Mouse (Mus musculus) layer of hippocampus, adult 2 months (tissue): ENCODE data around the gene Tdrd9. TPM values are rescaled to one million over a fixed set of nuclear protein-coding genes. Genes with fewer than 3 reads are reported as not detected.
A peak's percentile ranks its signal among the peaks of the same experiment; 100 is the strongest.
"Not testable (repeated sequence)": the region's sequence is repeated elsewhere in the genome, so short reads cannot be mapped to it uniquely, and the experiment has no call there.

Experiments
- DNase-seq, 2 experiments: peaks; one replicate each; pipeline ENCODE4 v3.0.0; 2022; ENCODE audit warnings: low spot score in 2 of 2
- H3K27ac ChIP-seq: fragments of 200-600 bp; 2 replicates; pipeline ENCODE4 v1.8.1; 2022
- H3K4me3 ChIP-seq: fragments of 200-600 bp; 2 replicates; pipeline ENCODE4 v1.8.1; 2022; ENCODE audit warnings: mild to moderate bottlenecking
- CTCF ChIP-seq: fragments of 200-600 bp; conservative IDR thresholded peaks from 2 replicates; pipeline ENCODE4 v1.8.1; 2022; ENCODE audit warnings: antibody characterized with exemption, mild to moderate bottlenecking, moderate library complexity
- long read RNA-seq, 2 experiments: library from polyadenylated mRNA; stranded (forward); transcript quantifications; one replicate each; pipeline ENCODE4 v2.0.0; 2021; ENCODE audit warnings: borderline mapping rate in 2 of 2
- total RNA-seq, 2 experiments: library from RNA; stranded (reverse); gene quantifications; 2 replicates each; pipeline ENCODE4 v1.2.3; 2021

The Tdrd9 gene
- total RNA-seq = under 1 TPM in 1 of 2 experiments, not detected in 1; 0.44 TPM
- long read RNA-seq, experiment 1 = 0 reads
- long read RNA-seq, experiment 2 = 0 reads

DNA sequence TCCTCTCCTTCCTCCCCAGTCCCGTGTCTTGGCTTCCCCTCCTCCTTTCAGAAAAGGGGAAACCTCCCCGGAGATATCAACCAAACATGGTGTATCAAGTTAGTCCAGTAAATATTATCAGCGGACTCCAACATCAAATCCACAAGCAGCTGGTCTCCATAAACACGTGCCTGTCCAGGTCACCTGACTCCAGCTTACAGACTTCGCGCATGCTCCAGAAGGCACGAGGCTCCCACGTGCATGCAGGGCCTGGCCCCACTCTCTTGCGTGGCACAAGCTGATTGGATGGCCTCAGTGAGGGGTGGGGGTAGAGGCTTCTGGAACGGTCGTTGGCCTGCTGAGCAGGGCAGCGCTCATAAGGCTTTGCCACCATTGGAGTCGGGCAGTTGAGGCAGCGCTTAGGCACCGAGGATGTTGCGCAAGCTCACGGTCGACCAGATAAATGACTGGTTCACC, at the start of gene Tdrd9:
Gene Tdrd9, plus strand, starts transcription at position 329 of the 456 bp plus-strand sequence.
- no peak for TF ChIP-seq CTCF

GRCm38 (mm10) chr12:111923117-111923516, 48.2 kb upstream of the Tdrd9 start:
- Histone ChIP-seq H3K4me3 (no peak overlapping the region), H3K27ac (peak overlapping the region; percentile 51; the same call in 1 of the 2 replicates)
- no peak for TF ChIP-seq CTCF
- DNase-seq = no peak

More for the DNA sequence above, at the start of gene Tdrd9:
- DNase-seq = no peak
- H3K27ac ChIP-seq = no peak within 1 kb of the TSS
- H3K4me3 ChIP-seq = no peak within 1 kb of the TSS

DNA sequence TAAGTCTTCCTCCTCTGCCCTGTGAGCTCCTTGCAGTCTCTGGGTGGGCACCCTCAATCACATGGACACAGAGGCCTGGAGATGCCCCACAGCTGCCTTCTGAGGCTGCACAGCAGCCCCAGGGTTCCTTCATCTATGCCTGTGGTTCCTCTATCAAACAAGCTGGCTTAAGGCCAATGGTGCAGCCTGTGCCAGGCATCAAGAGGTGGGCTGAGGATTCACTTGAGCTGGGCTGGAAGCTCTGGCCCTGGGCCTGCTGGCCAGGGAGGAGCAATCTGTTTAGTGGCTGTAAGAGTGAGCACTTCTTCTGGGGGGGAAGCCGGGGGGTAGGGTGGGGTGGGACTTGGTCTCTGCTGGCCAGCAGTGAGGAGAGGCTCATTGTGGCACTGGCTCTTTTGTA, 44.0 kb upstream of the Tdrd9 start:
- Histone ChIP-seq H3K27ac (no peak overlapping the region), H3K4me3 (no peak overlapping the region)
- no peak for DNase-seq
- no peak for TF ChIP-seq CTCF

GRCm38 (mm10) chr12:111928411-111928966, 42.9 kb upstream of the Tdrd9 start:
- no peak for TF ChIP-seq CTCF
- no peak for DNase-seq
- H3K4me3 ChIP-seq = no peak overlapping the region
- no peak overlapping the region for H3K27ac ChIP-seq

DNA sequence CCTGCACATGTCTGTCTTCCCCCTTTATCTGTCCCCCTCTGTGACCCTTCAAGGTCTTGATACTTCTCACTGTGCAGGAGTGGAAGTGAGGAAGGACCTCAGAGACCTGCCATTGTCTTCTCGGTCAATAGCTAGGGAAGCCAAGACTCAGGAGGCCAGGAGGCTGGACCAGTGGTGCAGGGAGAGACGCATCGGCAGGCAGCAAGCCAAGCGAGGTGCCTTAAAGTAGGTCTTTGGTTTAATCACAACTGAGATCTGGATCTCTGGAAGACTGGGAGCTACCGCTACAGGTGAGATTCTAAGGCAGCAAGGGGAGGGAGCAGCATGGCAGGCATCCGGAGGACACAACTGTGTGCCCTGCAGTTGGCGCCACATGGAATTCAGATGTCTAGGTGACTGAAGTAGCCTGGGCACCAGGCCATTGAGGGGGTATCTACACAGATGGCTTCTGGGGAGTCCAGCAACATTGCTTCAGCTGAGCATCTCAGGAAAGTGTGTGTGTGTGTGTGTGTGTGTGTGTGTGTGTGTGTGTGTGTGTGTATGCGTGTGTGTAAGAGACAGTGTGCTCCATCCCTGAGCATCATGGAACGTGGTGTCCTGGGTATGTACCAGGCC, 39.8 kb upstream of the Tdrd9 start:
- Histone ChIP-seq H3K27ac (no peak overlapping the region), H3K4me3 (no peak overlapping the region)
- DNase-seq = no peak
- TF ChIP-seq CTCF = no peak

DNA sequence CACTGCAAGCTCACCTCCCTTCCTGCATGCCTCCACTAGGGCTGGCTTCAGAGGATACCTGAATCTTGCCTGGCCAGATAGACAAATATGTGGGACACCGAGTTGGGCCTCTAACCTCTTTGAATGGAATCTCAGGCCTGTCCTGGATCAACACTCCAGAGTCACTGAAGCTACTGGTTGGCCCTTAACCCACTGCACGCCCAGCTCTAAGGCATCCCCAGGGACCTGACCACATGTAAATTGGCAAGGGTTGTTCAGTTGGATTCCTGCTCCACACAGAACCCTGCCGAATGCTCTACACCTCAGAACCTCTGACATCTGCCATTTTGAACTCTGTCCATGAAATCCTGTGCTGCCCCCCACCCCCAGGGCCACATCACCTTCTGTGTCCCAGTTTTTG, 38.8 kb upstream of the Tdrd9 start:
- DNase-seq = no peak
- Histone ChIP-seq H3K4me3 (no peak overlapping the region), H3K27ac (no peak overlapping the region)
- TF ChIP-seq CTCF = no peak

GRCm38 (mm10) chr12:111933032-111933704, 38.2 kb upstream of the Tdrd9 start:
- no peak for TF ChIP-seq CTCF
- H3K4me3 ChIP-seq = no peak overlapping the region
- no peak for DNase-seq
- H3K27ac ChIP-seq = no peak overlapping the region

GRCm38 (mm10) chr12:111933971-111934370, 37.4 kb upstream of the Tdrd9 start:
- H3K4me3 ChIP-seq = no peak overlapping the region
- no peak for TF ChIP-seq CTCF
- DNase-seq = no peak
- no peak overlapping the region for H3K27ac ChIP-seq

GRCm38 (mm10) chr12:111936706-111937550, 34.4 kb upstream of the Tdrd9 start:
- DNase-seq = no peak
- H3K27ac ChIP-seq = no peak overlapping the region
- no peak overlapping the region for H3K4me3 ChIP-seq
- TF ChIP-seq CTCF = no peak

- H3K27ac ChIP-seq = no peak overlapping the region
- H3K4me3 ChIP-seq = no peak overlapping the region
- no peak for TF ChIP-seq CTCF
- no peak for DNase-seq
These were observed 32.7 kb upstream of the Tdrd9 start for GRCm38 (mm10) chr12:111938623-111939177.

- no peak for TF ChIP-seq CTCF
- H3K4me3 ChIP-seq = no peak overlapping the region
These were observed 27.8 kb upstream of the Tdrd9 start for GRCm38 (mm10) chr12:111943421-111944064.

GRCm38 (mm10) chr12:111944065-111944987, 27.0 kb upstream of the Tdrd9 start:
- DNase-seq, H3K4me3 ChIP-seq: not testable (repeated sequence)
- H3K27ac ChIP-seq = peak overlapping the region; percentile 67

More at GRCm38 (mm10) chr12:111943421-111944064, 27.8 kb upstream of the Tdrd9 start:
- peak overlapping the region; percentile 67; the same call in 1 of the 2 replicates for H3K27ac ChIP-seq
- DNase-seq = no peak
